Mouse (Mus musculus) fat pad, adult 2 months (tissue): ENCODE data around the gene Fanca.
A peak's percentile ranks its signal among the peaks of the same experiment; 100 is the strongest.

Experiments used
- DNase-seq: peaks from one replicate; pipeline ENCODE4 v3.0.0-alpha.2; 2011; ENCODE audit warnings: low read depth, low spot score; ENCODE audit errors: extremely low read depth

Gene Fanca

DNA sequence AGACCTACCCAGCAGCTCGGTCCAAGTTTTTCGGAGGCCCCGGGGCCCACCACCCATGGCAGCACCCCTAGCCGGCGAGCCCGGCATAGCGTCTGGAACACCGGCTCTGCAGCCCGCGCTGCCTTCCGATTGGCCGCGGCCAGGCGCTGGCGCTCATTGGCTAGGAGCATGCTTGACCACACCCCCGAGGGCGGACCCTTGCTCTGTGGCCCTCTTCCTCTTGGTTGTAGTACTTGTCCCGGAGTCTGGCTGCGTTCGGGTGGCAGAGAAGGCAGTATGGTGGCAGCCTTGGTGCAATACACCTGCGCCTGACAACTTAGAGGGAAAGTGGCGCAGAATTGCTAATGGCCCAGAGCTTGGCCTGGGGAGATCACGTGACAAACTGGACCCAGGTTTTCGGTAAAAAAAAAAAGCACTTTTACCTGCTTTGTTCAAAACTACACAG lies at the start of gene Fanca:
Gene Fanca (minus strand): TSS at position 110 of the 445 bp plus-strand sequence.
- peak; percentile 28 for DNase-seq

DNA sequence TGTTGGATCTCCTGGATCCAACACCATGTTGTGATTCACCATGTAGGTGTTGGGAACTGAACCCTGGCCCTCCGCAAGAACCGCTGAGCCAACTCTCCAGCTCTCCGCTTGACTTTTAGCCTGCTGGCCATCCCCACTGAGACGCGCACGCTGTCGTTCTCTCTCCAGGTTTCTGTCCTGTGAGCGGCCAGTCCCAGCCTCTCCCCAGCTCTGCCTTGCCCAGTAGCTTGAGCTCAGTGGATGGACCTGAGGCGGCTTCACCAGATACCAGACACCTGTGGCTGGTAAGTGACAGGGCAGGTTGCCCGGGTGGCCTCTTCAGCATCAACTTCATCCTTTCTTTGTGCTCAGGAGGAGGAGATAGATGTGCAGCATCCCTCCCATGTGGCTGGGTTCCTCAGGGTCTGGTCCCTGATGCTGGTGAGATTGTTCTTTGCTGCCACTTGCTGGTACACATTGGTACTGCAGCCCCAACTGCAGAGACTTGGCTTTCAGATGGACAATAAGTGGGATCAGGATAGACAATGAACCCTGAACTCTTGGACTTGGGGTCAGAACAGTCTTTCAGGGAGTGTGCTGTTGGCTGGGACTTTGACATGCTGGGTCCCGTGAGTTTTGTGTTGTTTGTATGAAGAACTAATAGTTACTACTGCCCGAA lies 42.8 kb upstream of the Fanca start:
- no peak for DNase-seq

DNA sequence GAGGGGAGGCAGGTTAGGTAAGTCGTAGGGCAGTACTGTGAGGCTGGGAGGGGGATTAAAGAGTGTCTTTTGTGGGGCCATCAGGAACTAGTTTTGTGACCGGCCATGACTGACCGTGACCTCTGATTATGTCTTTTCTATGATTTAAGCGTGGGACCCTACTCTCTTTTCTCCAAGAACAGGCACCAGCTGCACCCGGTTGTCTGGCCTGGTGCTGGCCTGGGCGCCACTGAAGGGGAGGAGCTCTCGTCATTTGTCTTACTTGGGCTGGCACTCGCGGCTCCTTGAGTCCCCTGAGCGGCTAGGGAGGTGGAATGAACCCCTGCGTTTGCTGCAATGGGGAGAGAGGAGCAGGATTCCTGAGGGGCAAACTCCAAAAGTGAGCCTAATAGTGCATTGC lies 34.8 kb upstream of the Fanca start:
- DNase-seq: no peak

DNA sequence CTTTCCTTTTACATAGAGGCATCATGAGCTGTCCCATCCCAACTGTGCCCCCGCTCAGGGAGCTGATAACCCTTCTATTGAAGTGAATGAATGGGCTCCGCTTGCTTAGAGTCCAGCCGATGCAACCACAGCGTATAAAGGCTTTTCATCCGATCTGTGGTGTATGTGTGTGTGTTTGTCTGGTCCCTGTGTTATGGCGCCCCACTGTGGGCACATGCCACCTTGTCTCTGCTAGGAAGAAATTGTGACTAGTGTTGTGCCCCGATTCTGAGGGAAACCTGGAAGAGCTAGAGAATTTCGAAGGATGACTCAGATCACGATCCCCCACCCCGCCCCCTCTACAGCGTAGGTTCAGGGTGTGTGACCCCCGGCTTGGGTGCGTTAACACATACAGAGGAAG lies 34.4 kb upstream of the Fanca start:
- DNase-seq: no peak

DNA sequence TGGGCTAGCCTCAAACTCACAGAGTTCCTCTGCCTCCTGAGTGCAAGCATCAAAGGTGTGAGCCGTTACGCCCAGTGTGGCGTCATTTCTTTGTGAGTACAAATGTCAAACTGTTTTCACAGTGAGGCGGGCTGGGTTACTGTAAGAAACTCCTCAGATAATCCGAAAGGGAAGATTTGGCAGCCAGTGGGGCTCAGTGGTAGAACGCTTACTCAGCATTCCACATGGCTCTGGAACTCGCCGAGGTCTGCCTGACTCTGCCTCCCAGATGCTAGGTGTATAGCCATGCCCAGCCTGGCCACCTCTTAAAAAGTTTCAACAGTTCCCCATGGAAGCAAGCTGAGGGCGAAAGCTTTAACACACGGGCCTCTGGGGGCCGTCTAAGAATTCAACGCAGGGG lies 33.7 kb upstream of the Fanca start:
- no peak for DNase-seq

DNA sequence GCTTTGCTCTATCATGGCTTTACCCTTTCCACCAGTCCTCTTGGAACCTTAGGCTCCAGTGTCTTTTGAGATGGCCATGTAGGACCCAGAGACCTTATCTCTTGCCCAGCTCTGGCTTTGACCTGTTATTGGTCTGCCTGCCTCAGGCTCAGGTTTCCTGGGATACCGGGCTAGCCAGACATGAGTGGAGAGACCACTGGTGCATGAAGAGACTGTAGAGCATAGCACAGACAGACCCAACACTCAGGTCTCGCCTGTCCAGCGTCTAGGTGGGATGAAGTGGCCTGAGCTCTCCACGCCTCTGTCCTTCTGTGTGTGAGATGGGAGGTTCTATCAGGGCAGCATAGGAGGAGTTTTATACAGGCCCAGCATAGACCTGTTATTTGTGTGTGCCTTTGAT lies 30.7 kb upstream of the Fanca start:
- DNase-seq: no peak

DNA sequence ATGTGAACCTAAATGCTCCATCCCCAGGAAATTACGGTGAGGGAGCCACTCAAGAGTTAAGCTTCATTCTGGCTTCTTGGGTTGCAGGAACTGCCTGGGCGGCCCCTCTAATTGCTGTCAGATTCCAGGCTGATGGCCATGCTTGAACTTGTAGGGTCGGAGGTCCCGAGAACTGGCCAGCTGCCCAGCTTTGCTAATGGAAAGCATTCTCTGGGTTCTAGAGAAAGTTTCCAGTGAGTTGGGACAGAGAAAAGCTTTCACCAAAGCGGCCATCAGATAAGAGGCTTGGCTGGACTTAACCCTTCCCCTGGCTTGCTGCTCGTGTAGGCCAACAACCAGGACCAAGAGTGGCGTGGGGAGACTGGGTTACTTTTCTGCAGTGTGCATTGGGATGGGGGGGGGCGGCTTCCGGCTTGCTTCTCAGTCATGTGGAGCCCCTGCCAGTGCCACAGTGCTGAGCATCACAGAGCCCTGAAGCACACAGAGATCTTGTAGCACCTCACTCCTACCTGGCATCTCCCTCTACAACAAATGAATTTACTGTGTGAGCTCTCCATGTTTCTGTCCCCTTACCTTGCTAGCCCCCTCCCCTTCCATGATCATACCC lies 30.0 kb upstream of the Fanca start:
- DNase-seq: no peak

DNA sequence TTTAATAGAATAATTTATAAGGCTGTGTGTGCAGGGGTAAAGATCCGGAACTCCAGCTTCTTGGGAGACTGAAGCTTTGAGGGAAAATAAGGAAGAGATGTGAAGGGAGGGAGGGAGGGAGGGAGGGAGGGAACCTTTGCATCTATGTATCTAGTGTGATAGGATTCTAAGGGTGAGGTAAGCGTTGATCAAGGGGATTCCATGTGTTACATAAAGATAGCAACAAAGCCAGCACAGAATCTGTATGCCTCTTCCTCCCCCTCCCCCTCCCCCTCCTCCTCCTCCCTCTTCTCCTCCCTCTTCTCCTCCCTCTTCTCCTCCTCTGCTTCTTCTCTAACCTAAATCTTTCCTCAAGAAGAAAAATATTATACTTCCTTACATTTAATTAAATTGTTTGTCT lies 28.9 kb upstream of the Fanca start:
- no peak for DNase-seq

DNA sequence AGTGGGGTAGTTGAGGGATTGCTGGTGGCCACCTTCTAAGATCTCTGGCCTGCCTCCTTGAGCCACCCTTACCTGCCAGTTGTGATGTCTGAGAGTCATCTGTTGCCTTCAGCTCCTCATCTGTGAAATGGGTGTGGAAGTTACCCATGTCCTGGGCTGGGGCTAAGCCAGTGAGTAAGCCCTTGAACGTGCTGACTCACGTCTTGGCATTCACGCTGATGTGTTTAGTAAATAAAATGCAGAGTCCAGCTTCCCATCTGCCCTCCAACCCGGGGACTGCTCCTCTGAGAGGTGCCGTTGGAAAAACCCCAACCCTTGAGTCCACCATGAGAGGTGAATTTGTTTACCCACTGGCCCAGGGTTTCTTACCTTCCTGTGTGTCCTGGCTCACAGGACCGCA lies 27.5 kb upstream of the Fanca start:
- DNase-seq: no peak

DNA sequence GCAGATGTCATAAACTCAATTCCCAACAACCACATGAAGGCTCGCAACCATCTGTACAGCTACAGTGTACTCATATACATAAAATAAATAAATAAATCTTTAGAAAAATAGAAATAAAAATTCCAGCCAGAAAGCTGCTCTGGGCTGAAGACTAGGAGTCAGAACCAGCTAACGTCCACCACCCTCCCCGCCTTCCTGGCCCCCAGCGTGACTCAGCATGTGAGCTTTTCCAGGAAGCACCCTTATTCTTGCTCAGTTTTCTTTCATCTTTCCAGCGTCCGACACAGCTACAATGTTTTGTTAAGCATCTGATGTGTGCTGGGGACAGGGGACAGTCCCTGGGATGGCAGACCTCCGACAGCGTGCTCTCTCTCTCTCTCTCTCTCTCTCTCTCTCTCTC lies 26.8 kb upstream of the Fanca start:
- DNase-seq: no peak

DNA sequence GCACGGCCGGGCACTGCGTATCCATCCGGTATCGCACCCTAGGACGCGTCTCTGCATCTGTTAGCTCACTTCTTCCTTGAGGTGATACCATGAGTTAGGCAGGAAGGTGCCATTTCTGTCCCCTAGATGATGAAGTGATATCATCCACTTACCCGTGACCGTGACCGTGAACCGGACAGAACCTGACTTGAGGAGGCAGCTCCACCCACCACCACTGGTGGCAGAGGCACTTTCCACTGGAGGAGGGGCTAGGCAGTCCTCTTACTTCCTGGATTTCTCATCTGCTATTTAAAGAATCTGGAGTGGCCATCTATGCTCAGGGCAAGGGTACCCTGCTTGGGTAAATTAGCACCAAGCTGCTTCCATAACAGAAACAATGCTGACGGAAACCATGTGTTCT lies 25.0 kb upstream of the Fanca start:
- no peak for DNase-seq

DNA sequence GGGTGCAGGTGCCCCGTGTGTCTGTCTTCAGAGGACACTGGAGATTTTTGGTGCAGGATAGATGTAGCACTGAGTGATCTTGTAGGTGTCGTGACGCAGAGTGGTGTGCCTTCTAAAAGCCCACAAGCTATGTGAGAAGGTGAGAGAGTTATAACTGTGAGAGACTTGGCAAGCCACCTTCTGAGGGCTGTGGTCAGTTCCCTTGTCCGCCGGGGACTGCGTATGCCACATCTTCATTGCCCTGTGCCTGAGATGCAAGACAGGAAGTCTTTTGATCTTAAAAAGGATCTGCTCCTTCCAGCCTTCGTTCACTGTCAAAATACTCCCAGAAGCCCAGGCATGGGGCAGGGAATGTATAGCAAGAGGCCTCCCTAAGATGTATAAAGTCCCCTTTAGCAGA lies 24.5 kb upstream of the Fanca start:
- no peak for DNase-seq

DNA sequence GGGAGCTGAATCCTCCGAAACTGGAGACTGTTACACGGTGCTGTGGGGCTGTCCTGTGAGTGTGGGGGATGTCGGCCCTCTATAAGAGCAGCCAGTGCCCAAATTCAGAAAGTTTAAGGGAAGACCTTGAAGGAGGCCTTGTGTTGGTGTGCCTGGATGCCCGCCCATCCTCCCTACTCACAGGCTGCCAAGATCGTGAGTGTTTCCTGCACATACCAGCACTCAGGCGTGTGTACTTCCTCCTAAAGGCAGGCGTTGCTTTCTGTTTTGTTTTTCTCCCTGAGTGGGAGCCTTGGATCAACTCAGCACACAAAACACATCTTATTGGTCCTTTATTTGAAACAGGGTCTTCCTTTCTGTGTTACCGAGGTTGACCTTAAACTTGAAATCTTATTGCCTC lies 23.9 kb upstream of the Fanca start:
- no peak for DNase-seq

DNA sequence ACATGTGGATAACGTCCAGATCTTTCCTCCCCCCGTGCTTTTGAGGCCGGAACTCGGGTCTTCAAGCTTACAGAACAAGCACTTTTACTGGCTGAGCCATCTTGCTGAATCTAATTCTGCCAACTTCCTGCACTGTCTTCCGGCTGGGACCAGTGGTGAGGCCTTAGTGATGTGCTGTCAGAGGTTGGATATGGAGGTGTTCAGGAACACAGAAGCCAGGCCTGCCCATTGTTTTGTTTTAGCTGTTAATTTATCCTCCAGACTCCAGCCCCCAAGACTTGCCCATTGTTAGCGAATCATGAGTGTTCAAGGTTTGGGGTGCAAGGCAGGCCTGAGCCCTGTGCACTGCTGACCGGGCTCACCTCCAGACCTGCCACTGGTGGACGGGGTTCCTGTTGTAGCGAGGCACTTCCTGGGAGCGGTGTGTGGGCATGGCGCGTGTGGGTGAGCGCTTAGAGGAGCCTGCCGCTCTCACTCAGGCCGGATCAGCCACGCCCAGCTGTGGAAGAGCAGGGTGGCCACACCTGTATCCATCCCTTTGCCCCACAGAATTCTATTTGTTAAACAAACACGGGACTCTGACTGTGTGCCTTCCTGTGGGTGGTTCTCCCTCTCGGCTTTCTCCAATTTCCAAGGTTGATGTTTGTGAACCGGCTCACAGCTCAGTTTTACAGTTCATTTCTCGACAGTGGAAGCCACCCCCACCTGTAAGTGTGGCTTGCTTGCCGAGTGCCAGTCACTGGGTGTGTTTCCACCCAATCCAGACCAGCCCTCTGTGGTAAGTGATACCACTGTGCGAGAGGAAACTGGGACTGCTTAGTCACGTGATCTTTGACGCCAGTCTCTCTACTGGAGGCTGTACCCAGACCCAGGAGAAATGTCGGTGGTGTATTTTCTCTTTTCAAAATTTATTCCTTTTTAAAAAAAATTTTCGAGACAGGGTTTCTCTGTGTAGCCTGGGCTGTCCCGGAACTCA lies 23.0 kb upstream of the Fanca start:
- no peak for DNase-seq

DNA sequence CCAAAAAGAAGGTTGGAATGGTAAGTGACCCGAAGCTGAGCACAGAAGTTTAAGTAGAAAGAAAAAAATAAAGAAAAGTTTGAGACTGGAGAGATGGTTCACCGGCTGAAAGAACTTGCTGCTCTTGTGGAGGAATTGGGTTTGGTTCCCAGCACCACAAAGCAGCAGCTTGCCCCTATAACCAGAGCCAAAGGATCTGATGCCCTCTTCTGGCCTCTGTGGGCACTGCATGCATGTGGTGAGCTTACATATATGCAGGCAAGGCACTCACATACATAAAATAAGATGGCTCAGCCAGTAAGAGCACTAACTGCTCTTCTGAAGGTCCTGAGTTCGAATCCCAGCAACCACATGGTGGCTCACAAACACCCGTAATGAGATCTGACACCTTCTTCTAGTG lies 21.7 kb upstream of the Fanca start:
- DNase-seq: no peak

DNA sequence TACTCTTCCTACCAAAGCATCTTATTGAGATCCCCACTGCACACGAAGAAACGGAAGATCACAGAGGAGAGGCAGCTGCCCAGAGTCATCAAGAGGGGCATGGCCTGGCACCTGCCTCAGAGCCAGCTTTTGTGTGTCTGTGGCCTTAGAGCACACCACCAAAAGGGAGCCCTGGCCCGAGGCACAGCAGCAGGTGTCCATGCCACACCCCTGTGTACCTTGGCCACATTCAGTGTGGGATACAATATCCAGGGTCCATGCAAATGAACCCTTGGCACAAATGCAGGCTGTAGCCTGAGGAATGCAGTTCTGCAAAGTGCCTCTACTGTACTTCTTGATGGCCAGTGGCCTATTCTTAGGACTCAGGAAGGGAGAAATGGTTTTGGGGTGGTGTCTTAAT lies 19.1 kb upstream of the Fanca start:
- DNase-seq: no peak

DNA sequence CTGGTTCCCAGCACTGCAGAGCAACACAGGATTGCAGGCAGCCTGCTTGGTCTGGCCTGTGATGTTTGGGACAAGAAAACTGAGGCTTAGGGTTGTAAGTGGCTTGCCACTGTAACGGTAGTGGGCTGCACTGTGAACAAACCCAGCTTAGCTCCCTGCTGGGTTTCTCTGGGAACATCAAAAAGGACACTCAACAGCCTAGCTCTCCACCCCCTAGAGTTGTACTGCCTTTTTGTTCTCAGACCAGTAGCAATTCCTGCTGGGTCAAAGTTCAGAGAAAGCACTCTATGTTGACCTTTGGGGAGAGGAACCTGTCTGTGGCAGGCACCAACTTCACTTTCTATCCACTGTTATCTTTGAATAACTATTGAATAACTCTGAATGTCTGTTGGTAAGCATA lies 16.1 kb upstream of the Fanca start:
- DNase-seq: no peak

DNA sequence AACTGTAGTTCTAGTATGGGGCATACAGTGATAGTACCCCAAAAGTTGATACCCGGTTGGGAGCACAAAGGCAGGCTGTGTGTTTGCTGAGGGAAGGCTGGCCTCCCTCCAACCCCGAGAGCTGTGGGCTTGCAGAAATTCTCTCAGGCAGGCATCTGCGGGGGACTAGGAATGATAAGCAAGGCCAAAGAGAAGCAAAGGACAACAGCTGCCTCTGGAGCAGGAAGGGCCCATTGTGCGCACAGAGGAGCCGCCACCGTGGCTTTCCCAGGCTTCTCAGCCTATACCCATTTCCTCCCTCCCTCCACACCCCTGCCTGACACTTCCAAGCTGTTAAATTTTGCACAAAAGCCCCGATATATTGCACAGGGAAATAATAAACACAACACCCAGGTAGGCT lies 15.5 kb upstream of the Fanca start:
- no peak for DNase-seq

DNA sequence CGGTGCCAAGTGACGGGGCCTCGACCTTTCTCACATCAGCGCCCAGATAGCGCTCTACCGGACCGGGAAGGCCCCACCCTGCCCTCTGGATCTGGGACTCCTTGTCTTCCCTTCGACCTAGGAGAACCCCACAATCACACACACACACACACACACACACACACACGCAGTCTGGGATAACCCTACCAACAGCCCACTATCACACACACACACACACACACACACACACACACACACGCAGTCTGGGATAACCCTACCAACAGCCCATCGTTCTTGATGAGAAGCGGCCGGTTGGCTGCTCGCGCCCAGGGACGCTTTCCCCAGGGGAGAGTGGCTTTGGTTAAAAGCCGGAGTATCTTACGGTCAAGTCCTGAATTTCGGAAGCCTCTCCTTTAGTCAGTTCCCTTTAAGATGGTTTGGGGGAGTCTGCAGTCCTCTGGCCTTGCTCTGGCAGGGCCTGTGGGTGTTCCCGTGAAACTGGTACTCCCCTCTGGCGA lies 14.8 kb upstream of the Fanca start:
- no peak for DNase-seq

DNA sequence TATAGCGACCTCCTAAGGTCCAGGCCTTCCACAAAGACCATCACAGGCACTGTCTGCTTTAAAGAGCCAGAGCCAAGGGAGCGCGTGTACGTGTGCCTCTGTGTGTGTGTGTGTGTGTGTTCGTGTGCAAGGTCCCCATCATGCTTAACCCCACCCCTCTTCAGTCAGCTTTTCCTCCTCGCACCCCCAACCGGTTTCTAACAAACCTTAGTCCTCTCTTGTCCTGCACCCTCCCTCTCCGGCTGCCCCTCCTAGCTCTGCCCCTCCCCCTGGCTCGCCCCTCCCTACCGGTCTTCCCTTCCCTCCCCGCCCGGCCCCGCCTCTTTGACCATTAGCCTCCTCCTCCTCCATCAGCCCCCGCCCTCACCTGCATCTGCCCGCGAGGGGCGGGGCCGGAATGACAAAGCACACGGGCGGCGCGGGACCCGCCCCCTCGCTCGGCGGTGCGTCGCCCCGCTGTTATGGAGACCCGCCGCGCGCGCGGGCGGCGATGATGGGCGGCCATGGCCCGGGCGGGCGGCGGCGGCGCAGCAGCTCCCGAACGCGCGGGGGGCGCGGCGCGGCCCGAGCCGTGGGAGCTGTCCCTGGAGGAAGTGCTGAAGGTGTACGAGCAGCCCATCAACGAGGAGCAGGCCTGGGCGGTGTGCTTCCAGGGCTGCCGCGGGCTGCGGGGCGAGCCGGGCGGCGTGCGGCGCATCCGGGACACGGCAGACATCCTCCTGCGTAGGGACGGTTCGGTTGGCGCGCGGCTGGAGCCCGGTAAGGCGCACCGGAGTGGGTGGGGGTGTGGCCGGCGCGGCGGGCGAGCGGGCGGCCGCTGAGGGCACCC lies 14.1 kb upstream of the Fanca start, which contains the start of gene Spire2:
Gene Spire2 (plus strand): TSS at position 452 of the 829 bp plus-strand sequence.
- no peak for DNase-seq

DNA sequence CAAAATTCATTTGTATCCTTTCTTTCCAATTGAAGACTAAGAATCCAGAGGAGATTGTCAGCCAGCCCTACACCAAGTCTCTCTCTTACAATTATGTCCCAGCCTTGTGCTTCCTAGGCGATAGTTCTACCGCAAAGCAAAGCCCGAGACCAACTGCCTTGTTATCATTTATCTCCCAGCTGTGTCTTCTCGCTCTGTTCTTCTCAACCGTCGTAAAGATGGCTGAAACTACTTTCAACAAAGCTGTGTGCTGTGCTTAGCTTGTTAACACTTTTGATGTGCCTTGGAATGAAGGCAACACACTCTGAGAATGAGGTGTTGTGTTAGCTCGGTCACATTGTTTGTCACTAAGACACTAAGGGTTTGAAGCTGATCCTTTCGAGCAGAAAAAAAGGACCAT lies 13.4 kb upstream of the Fanca start:
- no peak for DNase-seq
